Mouse (Mus musculus): ENCODE data around the gene Foxo1. TPM values are rescaled to one million over a fixed set of nuclear protein-coding genes. Genes with fewer than 3 reads are reported as not detected.

Gene Foxo1
- polyA plus RNA-seq, 1 experiment from 2014 or later: 3.7 TPM

DNA sequence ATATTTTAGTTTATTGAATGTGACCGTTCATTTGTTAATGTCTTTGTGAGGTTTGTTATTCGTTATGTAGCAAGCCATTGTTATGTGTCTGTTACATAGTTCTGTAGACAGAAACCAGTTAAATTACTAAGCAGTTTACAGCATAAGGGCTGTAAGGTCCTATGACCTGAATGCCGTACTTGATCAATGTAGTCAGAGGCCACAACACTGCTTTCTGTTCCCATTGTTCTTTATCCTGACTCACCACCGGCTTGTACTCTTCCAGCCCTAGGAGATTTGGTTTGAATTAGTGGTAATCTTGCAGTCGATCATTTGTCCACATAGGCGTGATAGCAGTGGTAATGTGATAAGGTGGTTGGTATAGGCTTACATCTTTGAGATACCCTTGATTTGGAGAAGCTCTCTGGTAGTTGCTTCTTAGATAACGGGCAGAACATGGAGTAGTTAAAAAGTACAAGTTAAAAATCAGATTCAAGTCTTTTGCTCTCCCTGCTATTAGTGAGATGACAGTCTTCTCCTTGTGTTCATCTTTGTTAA, 28.2 kb downstream of the Foxo1 start:
- no peak for ATAC-seq (replicated peaks)
- Histone ChIP-seq H3K36me3 (replicated peaks) (no peaks in the 10 kb centered on the region), H3K4me2 (no peak overlapping the region), H3K27me3 (replicated peaks) (no peaks in the 10 kb centered on the region), H3K4me1 (no peaks in the 10 kb centered on the region), H3K27ac (no peak overlapping the region), H3K4me3 (no peak overlapping the region), H3K9ac (no peak overlapping the region), H3K9me3 (no peaks in the 10 kb centered on the region)
- 84% methylated on average over 7 of the region's 7 CpGs for WGBS

DNA sequence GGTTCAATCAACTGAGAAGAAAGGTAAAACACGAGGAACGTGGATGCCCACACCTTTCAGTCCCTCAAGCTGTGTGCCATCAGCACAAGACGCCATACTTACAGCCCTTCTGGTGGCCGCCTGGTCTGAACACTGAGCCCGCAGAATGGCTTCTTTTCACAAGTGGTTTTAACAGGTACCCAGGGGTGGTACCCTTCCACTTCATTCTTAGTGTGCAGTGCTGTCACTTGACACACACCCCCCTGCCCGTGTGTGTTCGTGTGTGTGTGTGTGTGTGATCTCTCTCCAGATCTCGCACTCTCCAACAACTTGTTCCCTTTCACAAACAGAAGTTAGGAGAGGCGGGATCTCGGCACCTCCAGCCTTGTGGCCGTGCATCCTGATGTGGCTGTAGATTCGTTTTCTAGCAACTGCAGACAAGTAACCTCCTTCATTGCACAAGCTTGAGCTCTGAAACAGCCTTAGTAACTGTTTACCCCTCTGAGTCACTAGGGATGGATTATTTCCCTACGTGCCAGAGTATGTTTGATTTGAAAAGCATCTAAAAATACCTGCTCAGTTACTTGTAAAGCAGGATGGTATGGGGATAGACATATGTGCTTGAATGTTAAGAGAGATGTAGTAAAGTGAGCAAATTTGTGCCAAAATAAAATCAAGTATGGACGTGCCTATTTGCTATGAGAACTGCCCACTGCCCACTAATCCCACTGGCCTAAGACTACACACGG, 29.3 kb downstream of the Foxo1 start:
- H3K4me2 ChIP-seq: no peak overlapping the region
- 84% methylated on average over 15 of the region's 15 CpGs for WGBS

DNA sequence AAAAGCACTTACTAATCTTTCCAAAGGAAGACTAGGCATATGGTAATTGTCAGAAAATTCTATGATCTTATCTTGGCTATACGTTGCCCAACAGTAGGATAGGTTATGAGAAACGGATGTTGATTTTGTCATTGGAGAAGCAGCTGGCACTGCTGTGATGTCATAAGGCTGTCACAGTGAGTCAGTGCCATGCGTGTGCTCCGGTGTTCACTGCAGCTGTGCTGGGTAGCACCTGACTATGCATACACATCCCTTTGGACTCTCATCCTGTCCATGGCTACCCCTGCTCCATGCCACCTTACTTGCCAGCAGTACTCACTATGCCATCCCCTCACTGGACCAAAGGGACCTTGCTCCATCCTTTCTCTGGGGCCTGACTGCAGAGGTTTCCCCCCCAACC, 30.5 kb downstream of the Foxo1 start:
- H3K9ac ChIP-seq: no peak overlapping the region
- no peak overlapping the region for H3K4me3 ChIP-seq
- no peak overlapping the region for H3K27ac ChIP-seq
- H3K9me3 ChIP-seq: no peaks in the 10 kb centered on the region
- H3K27me3 ChIP-seq (replicated peaks): no peaks in the 10 kb centered on the region
- H3K4me1 ChIP-seq: no peaks in the 10 kb centered on the region
- ATAC-seq (replicated peaks): no peak
- H3K36me3 ChIP-seq (replicated peaks): no peaks in the 10 kb centered on the region
- WGBS: 88% methylated on average over 4 of the region's 4 CpGs
- no peak overlapping the region for H3K4me2 ChIP-seq

More for the DNA sequence above, 29.3 kb downstream of the Foxo1 start:
- no peak overlapping the region for H3K27ac ChIP-seq
- no peak overlapping the region for H3K9ac ChIP-seq
- no peak overlapping the region for H3K4me3 ChIP-seq
- no peaks in the 10 kb centered on the region for H3K4me1 ChIP-seq
- no peaks in the 10 kb centered on the region for H3K9me3 ChIP-seq
- H3K36me3 ChIP-seq (replicated peaks): no peaks in the 10 kb centered on the region
- ATAC-seq (replicated peaks): no peak
- no peaks in the 10 kb centered on the region for H3K27me3 ChIP-seq (replicated peaks)

DNA sequence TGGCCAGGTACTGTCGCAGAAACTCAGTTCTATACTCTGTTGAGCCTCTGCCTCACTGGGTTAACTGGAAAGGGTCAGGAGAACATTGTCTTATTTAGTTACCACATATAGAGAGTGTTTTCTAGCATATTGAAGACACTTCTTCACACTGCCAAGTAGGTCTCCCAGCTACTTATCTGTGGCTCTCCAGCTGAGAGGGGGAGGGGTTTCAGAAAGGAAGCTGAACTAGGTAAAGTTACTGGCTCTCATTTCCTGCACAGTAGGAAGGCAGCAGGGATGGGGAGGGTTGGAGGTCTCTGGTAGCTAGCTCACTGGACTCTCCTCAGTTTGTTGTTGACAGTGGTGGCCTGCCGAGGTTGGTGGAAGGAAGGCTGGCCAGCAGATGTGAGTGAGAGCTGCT, 31.2 kb downstream of the Foxo1 start:
- Histone ChIP-seq H3K27ac (no peak overlapping the region), H3K27me3 (replicated peaks) (no peaks in the 10 kb centered on the region), H3K4me1 (no peaks in the 10 kb centered on the region), H3K9ac (no peak overlapping the region), H3K4me3 (no peak overlapping the region), H3K9me3 (no peaks in the 10 kb centered on the region), H3K4me2 (no peak overlapping the region), H3K36me3 (replicated peaks) (no peaks in the 10 kb centered on the region)
- WGBS: 65% methylated on average over 2 of the region's 2 CpGs
- no peak for ATAC-seq (replicated peaks)

DNA sequence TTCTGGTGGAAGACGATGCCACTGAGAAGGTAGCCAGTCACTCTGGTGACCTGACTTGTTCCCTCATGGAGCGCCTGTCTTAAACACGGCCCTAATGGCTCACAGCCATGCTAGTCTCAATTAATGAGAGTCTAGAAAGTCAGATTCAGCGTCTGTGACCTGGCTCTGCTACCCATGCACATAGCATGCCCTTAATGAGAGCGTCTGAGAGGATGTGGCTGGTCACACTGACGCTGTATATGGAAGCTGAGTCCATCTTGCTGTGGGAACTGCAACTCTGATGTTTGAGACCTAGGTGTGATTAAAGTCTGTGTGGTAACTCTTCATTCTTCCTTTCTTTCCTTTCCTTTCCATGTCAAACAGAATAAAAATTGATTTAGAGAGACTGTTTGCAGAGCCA, 32.4 kb downstream of the Foxo1 start:
- no peaks in the 10 kb centered on the region for H3K9me3 ChIP-seq
- no peaks in the 10 kb centered on the region for H3K4me1 ChIP-seq
- no peaks in the 10 kb centered on the region for H3K36me3 ChIP-seq (replicated peaks)
- no peak overlapping the region for H3K9ac ChIP-seq
- H3K4me3 ChIP-seq: no peak overlapping the region
- H3K4me2 ChIP-seq: no peak overlapping the region
- ATAC-seq (replicated peaks): no peak
- H3K27ac ChIP-seq: no peak overlapping the region
- H3K27me3 ChIP-seq (replicated peaks): no peaks in the 10 kb centered on the region
- 80% methylated on average over 6 of the region's 6 CpGs for WGBS

DNA sequence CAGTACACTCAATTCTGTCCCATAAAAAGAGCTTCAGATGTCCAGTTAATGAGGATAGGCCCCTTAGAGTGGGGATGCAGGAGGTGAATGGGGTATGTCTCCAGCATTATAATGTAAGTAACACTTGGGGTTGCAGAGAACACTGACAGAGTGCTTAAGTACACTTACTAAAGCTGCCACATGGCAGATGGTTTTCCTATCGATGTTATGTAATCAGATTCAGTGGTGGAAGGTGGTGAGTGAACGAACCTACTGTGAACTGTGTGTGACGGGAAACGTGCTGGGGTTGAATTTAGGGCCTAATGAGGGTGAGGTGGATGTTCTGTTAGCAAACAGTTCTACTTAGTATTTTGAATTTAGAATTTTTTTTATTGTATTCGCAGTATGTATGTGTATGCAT, 35.2 kb downstream of the Foxo1 start:
- Histone ChIP-seq H3K27ac (no peak overlapping the region), H3K27me3 (replicated peaks) (no peaks in the 10 kb centered on the region), H3K4me3 (no peak overlapping the region), H3K9ac (no peak overlapping the region), H3K36me3 (replicated peaks) (no peaks in the 10 kb centered on the region), H3K4me2 (no peak overlapping the region), H3K4me1 (no peaks in the 10 kb centered on the region), H3K9me3 (no peaks in the 10 kb centered on the region)
- WGBS: 83% methylated on average over 5 of the region's 5 CpGs
- no peak for ATAC-seq (replicated peaks)

DNA sequence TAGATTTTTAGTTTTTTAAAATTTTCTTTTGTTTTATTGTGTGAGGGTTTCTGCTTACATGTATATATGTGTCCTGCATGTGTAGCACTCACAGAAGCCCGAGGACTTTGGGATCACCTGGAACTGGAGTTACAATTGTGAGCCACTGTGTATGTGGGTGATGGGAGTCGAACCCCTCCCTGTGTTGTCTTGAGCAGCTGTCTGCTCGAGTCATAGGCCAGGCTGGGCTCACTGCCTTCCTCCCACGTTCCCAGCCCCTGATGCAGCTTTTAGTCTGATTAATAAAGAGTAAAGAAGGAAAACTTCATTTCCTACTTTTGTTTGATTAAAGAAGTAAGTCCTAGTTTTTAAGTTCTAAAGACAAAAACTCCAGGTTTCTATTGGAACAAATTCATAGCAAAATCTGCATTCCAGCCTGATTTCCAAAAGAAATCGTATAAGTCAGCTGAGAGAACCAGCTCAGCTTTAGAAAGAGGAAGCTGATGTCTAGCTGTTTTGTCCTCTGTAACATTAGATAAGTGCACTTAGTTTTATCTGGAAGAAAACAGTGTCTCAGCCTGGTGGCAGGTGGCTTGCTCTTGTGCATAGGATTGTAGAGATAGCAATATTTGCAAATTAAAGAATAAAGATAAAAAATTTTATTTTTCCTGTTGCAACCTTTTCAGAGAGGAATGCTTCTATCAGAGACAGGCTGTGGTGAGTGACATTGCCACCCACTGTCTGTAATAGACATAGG, 40.6 kb downstream of the Foxo1 start:
- H3K4me1 ChIP-seq: no peaks in the 10 kb centered on the region
- H3K9me3 ChIP-seq: no peaks in the 10 kb centered on the region
- 69% methylated on average over 5 of the region's 5 CpGs for WGBS
- no peak overlapping the region for H3K27ac ChIP-seq
- no peak overlapping the region for H3K4me3 ChIP-seq
- H3K4me2 ChIP-seq: no peak overlapping the region
- no peaks in the 10 kb centered on the region for H3K36me3 ChIP-seq (replicated peaks)
- H3K27me3 ChIP-seq (replicated peaks): no peaks in the 10 kb centered on the region
- no peak overlapping the region for H3K9ac ChIP-seq
- no peak for ATAC-seq (replicated peaks)

DNA sequence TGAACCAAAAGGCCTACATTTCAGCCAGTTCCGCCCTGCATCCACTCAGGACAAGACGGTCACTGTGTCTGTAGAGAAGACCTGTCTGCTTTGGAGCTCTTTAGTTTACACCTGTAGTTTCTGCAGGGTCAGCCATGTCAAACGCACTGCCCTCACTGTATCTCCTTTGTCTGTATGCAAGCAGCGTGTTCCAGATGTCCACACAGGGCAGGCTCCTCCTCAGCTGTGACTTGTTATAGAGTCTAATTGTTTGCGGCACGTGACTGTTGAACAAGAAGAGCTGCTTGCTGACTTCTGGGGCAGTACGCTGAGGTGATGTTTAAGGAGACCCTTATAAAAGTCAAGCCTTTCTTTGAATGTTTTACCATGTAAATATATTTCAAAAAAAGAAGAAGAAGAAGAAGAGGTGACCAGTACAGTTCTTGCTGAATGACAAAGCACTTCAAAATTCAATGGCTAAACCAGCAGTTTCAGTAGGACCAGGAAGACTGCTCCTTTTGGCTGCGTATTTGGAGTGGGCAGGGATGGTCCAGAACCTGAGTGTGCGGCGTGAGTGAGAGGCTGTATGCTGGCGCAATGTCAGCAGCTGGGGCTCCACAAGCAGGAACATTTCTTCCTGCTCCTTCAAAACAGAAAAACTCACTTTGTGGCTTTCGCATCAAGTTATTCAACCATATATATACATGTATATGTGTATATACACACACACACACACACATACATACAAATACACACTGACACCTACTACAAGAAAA, 52.6 kb downstream of the Foxo1 start:
- no peak for ATAC-seq (replicated peaks)
- Histone ChIP-seq H3K9me3 (no peaks in the 10 kb centered on the region), H3K4me2 (no peak overlapping the region), H3K4me1 (0 out of 2 replicates have a peak, but pooled peaks cover 4% of the 10 kb centered on the region), H3K27me3 (replicated peaks) (no peaks in the 10 kb centered on the region), H3K36me3 (replicated peaks) (no peaks in the 10 kb centered on the region), H3K4me3 (no peak overlapping the region), H3K27ac (no peak overlapping the region), H3K9ac (no peak overlapping the region)
- WGBS: 92% methylated on average over 12 of the region's 12 CpGs

DNA sequence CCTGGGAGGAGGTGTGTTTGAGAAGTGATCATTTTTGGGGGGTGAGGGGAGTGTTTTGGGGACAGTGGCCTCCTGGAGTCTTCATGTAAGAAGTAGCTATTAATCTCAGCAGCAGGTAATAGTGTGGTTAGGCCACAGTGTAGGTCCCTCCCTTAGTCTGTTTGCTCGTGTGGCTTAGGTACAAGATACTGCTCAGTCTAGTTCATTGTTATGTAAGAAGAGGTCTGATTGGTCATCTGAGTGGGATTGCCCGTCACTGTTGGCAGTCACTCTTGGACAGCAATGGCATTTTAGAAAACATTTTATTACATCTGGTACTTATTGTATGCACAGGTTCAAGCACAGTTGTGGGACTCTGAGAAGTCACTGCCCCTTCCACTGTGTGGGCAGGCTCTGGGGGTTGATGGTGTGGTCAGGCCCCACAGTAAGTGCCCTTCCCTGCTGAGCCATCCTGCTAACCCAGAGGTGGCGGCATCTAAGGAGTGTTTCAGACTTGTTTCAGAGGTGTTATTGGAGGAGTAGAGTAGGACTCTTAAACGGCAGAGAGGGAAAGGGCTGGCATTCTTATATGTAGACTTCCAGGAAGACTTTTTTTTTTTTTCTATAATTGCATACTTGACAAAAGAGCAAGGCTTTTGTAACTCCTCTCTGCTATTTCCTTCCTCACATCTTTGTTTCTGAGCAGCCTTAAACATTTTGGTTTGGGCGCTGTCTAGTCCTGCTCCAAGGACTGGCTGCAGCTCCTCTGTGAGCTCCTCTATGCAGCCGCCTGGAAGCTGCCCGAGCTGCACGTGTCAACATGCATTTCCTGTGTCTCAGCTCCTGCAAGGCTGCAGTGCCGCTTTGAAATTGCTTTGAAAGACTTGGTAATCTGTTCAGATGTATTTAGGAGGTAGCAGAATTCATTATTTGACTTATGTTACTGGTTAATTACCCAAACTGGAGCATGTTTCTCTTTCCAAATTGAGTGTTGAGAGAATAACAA, 54.6 kb downstream of the Foxo1 start:
- 0 out of 2 replicates have a peak, but pooled peaks cover 4% of the 10 kb centered on the region for H3K4me1 ChIP-seq
- ATAC-seq (replicated peaks): no peak
- WGBS: 38% methylated on average over 9 of the region's 9 CpGs
- H3K36me3 ChIP-seq (replicated peaks): no peaks in the 10 kb centered on the region
- no peak overlapping the region for H3K4me2 ChIP-seq
- H3K9ac ChIP-seq: no peak overlapping the region
- H3K27ac ChIP-seq: no peak overlapping the region
- H3K4me3 ChIP-seq: no peak overlapping the region
- no peaks in the 10 kb centered on the region for H3K9me3 ChIP-seq
- H3K27me3 ChIP-seq (replicated peaks): no peaks in the 10 kb centered on the region

DNA sequence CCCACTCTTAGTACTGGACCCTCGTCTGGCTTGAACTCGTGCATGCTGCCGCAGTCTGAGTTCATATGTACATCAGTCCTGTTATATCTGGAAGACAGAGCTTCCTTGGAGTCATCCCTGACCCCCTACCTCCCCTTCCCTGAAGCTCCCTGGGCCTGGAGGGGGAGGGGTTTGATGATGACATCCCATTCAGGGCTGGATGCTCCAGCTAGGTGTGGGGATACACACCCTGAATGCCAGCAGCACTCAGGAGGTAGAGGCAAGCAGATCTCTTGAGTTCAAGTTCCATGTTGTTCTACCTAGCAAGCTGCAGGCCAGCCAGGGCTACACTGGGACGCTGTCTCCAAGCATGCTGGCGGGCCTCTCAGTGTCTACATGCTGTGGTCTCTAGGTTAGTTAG, 56.9 kb downstream of the Foxo1 start:
- H3K9me3 ChIP-seq: no peaks in the 10 kb centered on the region
- no peak overlapping the region for H3K4me2 ChIP-seq
- ATAC-seq (replicated peaks): no peak
- no peaks in the 10 kb centered on the region for H3K27me3 ChIP-seq (replicated peaks)
- no peak overlapping the region for H3K27ac ChIP-seq
- H3K36me3 ChIP-seq (replicated peaks): no peaks in the 10 kb centered on the region
- H3K4me3 ChIP-seq: no peak overlapping the region
- 0 out of 2 replicates have a peak, but pooled peaks cover 4% of the 10 kb centered on the region for H3K4me1 ChIP-seq
- no peak overlapping the region for H3K9ac ChIP-seq
- 94% methylated on average over 5 of the region's 5 CpGs for WGBS

DNA sequence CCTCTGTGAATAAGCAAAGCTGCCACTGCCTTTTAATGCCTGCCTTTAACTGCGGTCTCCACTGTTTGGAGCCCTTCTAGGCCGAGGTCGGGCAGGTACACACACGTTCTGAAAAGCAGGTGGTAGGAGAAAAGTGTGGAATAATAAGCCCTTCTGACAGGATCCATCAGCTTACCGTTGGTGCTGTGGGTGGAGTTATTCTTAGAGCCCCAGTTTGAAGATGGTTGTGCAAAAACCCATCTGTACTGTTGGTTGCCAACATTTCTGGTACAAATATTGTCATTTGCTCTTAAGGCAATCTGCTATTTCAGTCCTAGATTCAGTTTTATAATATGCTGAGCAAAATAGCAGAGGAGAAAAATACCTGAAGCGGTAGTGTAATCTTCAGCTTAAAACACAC, 58.6 kb downstream of the Foxo1 start:
- H3K4me3 ChIP-seq: no peak overlapping the region
- H3K27me3 ChIP-seq (replicated peaks): no peaks in the 10 kb centered on the region
- 0 out of 2 replicates have a peak, but pooled peaks cover 4% of the 10 kb centered on the region for H3K4me1 ChIP-seq
- H3K36me3 ChIP-seq (replicated peaks): no peaks in the 10 kb centered on the region
- H3K9me3 ChIP-seq: no peaks in the 10 kb centered on the region
- H3K27ac ChIP-seq: no peak overlapping the region
- H3K9ac ChIP-seq: no peak overlapping the region
- ATAC-seq (replicated peaks): no peak
- H3K4me2 ChIP-seq: no peak overlapping the region
- WGBS: 85% methylated on average over 6 of the region's 6 CpGs

All from midbrain, embryonic 15.5 days (tissue).